Mouse (Mus musculus): ENCODE data around the gene Pard3.

The Pard3 gene

DNA sequence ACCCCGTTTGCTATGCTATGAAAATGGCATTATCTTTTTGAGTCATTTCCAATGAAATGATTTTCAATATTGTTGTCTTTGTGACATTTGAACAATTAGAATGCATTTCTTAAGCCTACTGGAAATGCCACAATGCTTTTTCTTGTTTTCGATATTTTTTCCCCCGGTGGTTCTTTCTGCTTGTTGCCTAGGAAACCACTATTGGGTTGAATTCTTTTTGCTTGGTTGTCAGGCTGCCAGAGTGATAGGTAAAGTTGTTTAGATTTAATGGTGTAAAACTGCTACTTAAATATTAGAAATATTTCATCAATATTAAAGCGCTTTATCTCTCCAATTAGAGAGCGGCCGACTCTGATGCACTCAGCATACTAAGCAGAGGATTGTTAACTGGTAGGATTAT lies 230.4 kb downstream of the Pard3 start:
- no peak for DNase-seq

DNA sequence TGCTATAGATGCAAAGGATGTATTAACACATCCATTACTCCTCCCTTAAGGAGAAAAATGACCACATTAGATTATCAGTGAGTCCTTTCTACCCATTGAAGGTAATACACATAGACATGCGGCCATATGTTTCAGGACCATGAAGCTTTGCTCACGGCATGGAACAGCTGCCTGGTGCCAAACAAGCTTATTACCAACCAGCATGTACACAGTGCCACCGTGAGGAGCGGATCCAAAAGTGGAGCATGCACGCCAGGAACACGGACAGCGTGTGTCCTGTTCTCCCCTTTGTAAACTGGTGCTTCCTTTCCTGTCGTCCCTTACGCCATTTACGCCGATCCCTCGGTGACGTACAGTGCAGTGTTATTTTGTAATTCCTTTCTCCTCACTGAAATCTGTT lies 232.2 kb downstream of the Pard3 start:
- DNase-seq, result peak; percentile 81 to 84

DNA sequence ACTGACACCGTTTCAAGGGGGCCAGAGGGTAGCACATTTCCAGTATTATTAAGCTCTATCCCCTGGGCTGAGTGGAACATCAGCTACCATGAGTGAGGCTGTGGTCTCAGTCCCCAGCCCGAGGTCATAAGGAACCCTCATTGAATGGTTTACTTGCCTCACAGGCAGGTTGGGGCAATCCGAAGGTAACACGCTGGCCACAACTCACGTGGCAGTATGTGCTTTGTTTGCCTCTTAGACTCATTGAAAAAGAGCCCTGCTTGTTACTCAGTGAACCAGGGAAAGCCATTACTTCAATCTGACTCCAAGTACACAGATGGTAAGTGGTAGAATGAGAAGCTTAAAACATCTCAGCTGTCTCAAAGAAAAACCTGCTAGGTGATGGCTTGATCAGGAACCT lies 236.8 kb downstream of the Pard3 start:
- DNase-seq, result no peak

DNA sequence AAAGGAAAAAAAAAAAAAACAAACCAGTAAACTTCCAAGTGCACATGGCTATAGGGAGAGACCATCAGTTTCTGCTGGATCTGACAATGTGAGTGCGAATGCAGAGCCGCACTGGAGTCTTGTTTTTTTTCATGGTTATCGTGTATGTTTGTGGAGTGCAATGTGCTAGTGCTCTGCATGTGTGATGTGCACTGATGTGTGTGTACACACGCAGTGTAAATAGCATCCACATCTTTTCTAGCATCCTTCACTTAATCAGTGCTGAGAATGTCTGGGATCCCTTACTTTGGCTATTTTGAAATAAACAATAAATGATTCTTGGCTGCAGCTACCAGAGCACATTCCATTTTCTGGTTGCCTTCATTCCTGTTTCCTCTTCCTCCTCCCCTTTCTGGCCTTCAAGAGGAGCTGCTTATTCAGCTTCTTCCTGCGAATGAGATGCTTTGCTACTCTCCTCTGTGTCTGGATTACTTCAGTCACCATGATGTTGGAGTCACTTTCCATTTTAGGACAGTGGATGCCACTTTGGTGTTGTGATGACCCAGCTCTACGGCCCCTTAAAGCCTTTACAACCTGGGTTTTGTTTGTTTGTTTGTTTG lies 239.3 kb downstream of the Pard3 start:
- no peak for DNase-seq

DNA sequence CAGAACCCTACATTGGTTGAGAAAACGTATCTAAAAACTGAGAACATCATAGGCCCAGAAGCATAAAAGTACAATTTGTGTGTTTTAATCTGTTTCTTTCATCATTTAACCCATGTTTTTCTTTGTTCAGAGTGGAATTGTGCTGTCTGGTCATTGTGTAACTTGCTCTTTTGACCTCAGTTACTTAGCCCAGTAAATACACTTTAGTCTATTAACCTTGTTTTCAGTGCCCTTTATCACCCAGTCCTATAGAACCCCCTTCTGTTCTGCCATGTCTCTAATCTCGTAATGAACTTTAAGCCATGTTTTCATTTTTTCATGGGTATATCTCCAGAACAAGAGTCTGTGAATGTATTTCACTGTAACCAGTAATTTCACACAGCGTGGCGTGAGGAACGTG lies 243.3 kb downstream of the Pard3 start:
- DNase-seq, result no peak

DNA sequence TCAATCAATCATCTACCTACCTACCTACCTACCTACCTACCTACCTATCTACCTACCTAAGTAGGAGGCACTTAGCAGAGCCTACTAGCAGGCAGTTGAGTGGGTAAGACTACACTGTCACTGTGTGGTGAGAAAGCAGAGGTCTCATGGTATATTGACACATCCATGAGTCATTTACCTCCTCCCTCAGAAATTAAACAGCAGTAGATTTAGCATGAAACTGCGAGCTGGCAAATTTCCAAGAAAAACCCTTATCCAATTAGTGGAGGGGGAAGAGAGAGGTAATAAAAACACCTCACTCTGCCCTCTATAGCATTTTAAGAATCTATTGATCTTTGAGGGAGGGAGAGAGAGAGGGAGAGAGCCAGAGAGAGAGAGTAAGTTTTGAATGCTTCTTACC lies 245.7 kb downstream of the Pard3 start:
- DNase-seq, result no peak

DNA sequence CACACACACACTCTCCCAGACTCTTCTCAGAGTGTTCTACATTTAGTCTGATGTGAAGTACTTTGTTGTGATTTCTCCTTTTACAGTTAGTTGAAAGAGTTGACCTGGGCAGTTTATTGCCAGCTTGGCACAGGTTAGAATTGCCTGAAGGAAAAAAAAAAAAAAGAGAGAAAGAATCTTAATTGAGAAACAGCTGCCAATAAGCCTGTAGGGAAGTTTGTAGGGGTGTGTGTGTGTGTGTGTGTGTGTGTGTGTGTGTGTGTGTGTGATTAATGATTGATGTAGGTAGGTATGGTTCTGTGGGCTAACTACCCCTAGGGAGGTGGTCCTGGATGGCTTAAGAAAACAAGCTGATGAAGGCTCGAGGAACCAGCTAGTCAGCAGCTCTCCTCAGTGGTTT lies 252.1 kb downstream of the Pard3 start:
- no peak for DNase-seq

DNA sequence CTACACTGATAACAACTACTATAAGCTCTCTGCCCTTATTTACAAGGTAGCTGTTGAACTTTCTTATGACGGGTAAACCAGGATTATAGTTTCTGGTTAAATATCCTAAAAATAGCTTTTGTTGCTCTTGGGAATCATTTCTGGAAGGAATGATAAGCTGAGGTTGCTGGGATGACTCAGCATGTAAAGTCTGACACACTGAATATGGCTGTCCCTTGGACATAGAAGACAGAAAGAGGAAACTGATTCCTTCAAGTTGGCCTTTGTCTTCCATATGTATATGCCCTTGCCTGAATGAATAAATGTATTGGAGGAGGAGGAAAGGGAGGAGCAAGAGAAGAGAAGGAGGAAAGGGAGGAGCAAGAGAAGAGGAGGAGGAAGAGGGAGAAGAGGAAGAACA lies 254.2 kb downstream of the Pard3 start:
- DNase-seq, result no peak

DNA sequence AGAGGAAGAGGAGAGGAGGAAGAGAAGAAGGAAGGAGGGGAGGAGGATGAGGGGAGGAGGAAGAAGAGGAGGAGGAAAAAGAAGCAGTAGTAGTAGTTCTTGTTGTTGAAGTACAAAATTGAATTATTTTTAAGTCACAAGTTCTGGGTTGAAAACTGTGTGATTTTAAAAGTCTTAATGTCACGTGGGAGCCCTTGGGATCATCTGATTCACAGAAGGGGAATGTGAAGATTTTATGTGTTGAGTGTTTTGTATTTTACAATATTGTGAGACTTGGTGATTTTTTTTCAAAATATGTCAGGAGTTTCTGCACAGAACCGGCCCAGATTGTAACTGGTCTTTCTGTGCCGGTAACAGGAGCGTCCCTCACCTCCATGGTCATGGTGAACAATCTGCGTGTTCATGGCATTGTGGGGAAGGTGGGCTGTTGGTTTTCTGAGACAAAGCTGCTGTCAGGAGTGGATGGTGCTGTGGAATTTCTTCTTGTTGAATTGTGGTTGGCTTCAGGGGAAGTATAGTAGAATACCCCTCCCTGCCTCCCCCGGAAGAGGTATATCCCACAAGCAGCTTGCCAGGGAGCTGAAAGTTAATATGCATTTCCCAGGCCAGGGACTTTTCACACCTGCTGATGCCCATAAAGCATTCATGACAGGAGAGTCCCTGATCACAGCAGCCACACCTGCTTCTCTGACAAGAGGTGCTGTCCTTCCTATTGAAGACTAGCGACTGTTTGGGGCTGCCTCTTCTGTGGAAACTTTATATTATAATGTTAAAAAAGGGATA lies 254.9 kb downstream of the Pard3 start:
- DNase-seq, result no peak

DNA sequence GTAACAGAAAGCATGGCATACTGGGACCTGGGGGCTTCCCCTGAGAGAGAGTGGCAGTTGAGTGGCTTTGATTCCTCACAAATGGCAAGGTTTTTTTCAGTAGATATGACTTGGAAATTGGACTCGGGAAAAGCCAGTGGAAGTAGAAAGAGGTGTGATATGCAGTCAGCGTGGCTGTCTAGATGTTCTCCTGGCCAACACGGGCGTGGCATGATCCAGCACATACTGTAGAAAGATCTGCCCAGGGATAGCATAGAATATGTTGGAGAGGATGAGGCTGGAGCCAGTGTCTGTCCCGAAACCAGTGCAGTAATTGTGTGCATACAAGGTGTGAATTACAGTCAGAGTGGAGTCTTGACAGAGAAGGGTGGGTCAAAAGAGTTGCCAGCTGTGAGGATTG lies 257.2 kb downstream of the Pard3 start:
- no peak for DNase-seq

DNA sequence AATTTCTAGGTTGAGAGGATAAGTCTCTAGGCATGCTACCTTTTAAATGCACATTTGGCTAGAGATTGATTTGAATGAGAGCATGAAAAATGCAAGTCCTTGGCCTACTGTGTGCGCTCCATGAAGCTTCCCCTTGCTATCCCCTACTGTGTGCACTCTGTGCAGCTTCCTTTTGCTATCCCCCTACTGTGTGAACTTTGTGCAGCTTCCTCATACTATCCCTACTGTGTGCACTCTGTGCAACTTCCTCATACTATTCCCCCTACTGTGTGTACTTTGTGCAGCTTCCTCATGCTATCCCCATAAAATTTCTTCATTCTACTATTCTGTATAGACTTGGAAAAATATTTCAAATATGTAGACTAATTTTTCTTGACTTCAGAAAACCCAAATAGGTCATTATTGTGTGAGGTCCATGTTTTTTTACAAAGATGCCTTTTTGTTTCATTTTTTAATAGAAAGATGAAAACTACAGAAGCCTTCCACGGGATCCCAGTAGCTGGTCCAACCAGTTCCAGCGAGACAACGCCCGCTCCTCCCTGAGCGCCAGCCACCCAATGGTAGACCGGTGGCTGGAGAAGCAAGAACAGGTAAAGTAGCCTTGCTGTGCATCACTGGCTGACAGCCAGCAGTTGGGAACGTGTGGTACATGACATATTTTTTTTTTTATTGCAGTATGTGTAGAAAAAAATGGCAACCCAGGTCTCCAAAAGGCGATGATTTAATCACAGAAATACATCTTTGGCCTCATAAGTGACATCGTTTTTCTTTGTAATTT lies 260.1 kb downstream of the Pard3 start:
- no peak for DNase-seq

DNA sequence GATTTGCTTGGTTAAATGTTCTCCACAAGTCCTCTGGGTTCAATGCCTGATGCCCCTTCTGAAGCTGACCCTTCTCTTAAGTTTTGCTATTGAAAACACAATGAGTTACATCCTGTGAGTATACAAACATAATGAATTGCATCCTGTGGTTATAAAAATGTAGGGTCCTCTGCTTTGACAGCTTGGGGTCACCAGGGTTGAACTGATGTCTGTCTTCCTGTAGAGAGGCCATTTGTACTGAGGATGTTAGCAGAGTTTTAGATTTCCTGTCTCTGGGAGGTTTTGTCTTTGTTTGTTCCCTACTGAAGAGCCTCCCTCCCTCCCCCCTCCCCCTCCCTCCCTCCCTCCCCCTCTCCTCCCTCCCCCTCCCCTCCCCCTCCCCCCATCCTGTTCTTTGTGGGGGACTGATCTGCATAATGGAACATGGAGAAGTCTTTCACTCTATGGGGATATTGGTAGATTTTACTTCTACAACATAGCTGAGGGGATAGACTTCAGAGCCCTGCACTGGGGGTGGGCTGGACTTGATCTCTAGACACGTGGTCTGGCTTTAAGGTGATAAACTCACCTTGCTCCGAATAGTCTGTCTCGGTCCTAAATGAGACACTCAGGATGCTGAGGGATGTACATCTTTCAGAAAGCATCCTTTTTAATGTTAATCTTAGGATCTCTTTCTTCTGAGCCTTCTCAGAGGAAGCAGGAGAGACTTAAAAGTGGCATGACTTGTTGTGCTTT lies 261.3 kb downstream of the Pard3 start:
- DNase-seq, result no peak

DNA sequence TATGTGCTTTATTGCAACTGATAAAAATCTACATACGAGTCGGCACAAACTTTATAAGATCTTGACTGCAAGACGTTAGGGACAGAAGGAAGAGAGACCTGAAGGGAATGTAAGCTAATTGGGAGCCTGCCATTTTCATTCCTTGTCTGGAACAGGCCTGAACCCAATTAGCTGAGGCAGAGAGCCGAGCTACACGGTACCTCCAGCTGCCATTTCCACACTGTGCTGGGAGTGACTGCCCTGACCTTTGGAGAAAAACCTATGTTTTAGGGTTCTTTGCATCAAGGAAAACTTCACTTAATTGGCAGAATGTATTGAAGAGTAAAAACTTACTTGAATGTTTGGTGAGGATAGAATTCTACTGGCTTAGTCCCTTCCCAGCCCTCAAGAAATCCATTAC lies 262.1 kb downstream of the Pard3 start:
- no peak for DNase-seq

DNA sequence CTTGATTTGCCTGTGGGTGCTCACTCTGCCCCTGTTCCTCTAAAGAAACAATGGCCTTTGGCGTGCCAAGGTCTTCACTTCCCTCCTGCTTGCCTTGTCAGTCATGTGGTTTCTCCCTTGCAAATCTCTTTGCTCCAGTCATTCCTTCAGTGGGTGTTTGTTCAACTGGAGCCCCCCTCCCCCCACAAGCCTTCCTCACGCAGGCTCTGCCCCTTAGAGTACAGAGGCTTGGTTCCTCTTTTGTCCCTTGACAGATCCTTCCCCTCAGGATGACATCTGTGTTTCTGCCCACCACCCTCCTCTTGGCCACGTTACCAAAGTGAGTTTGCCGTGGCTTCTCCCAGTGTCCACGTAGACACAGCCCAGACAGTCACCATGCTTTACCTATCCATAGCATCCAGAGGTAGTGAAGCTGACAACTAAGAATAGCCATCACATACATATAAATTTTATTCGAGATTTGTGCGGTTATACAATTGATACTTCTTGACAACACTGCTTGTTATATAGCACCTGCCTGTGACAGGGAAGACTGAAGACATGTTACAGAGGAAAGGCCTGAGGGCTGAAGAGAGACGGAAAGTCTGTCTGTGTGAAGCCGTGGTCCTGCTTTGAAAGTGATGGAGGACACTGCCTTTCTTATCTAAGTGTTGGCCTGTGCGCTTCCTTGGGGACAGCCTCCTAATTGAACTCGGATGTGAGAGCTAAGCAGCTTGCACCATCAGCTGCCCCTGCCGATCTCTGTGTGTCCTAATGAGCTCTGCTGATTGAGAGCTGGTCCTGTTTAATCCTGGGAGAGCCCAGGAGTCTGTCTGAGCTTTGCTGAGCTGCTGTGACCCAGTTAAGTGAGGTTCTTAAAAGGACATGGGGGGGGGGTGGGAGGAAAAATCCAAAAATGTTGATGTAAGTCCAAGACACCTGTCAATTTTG lies 266.8 kb downstream of the Pard3 start:
- no peak for DNase-seq

DNA sequence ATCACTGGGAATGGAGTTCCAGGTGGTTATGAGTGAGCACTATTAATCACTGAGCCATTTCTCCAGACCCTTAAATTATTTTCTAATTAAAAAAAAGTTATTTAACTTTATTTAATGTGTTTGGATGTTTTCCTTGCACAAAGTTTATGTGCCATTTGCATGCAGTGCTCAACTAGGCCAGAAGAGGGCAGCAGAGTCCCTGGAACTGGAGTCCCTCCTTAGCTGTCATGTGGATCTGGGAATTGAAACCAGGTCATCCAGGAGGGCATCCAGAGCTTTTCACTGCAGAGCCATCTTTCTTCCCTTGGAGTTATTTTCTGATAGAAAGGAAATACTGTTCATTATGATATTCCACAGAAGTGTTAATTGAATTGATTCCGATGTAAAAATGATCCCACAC lies 268.1 kb downstream of the Pard3 start:
- DNase-seq, result peak; percentile 51 to 73

DNA sequence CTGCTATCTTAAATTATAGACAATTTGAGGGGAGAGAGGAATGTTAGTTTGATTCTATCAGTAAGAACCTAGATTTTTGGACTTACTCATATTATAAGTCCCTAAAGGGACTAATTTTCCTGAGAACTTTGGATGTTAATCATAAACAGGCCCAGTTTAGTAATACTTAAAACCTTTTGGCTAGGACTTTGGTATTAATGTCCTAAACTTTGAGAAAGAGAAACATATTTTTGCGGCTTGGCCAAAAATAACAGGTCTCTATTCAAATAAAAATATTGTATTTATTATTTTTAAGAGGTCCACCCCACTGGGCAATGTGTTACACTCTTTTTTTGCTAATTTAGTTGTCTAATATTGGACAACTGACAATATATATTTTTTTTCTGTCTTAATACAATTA lies 271.5 kb downstream of the Pard3 start:
- no peak for DNase-seq

DNA sequence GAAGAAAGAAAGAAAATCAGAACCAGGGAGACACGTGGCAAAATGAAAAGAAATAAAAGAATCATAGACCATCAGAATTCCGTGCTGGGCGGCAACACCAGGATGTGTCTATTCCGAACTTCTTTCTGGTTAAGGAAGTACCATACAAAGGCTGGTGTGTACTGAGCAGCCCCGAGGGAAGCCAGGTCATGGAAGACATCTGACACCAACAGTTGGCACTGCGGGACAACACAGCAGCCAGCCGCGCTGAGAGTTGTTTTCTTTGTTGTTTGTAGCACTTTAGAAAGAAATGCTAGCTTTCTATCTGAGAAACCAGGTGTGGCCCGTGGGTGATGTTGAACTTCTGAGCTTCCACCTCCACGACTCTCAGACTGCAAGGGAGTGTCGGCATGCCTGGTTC lies 274.5 kb downstream of the Pard3 start:
- DNase-seq, result no peak

DNA sequence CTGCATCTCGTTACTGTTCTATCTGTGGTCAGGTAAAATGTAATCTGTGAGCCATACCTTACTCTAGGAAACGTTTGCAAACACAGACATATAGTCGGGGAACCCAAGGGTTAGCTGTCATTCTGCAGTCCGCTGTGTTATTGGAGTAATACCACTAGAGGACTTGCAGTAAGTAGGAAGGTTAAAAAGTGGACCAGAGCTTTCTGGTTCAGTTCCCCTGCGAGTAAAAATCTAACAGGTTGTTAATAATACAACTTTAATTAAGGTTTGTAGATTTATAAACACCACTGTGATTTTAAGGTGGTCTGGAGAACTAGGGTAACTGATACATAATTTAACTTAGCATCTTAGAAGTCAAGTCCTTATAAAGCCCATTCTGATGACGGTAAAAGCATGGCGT lies 277.4 kb downstream of the Pard3 start:
- DNase-seq, result no peak

DNA sequence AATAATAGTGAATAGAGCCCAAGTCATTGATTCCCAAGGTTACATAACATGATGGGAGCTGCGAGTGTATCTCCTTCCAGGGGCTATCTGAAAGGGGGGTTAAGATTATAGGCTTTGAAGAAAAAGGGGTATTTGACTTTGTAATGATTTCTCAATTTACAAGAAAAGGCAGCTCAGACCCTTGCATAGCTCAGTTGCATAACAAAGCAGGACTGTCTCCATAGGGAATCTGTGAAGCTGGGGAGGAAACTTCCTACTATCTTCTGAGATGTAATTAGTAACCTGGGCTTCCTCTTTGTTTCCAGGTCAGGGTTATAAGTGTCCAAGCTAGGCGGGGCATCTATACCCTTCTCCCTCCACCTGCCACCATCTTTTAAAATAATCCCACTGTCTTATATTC lies 279.4 kb downstream of the Pard3 start:
- no peak for DNase-seq

DNA sequence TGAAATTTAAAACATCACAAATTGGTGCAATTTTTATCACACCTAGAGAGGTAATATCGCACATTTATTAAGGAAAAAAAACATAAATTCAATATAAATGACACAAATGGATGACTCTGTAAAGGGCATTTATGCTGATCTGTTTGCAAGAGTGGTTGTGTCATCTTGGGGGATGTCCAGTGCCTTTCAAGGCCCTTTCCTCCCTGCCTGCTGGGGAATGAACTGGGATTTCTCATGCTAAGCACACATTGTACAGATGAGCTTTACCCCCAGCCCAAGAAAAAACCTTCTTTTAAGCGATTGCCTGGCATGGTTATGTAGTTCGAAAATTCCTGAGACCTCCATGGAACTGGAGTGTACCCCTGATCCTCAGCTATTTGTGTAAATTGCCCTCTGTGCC lies 280.7 kb downstream of the Pard3 start:
- DNase-seq, result no peak

DNA sequence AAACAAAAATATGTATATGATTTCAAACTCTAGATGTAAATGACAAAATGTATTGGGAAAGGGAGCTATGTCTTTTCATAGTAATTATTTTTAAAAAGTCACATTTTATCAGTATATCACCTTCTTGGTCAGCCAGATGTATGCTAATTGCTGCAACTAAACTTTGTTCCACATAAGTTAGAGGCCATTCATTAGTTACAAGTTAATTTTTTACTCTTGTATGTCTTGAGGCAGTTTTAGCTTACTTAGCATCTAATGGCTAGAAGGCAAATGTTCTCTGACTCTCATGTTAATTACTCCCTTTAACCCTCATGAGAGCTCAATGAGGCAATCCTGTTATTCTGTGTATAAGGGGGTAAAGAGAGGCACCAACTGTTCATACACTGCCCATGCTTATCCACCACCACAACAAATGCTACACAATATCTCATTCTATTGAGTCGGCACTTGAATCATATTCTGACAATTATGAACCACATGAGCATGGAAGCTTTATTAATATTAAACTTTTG lies 282.3 kb downstream of the Pard3 start:
- no peak for DNase-seq

DNA sequence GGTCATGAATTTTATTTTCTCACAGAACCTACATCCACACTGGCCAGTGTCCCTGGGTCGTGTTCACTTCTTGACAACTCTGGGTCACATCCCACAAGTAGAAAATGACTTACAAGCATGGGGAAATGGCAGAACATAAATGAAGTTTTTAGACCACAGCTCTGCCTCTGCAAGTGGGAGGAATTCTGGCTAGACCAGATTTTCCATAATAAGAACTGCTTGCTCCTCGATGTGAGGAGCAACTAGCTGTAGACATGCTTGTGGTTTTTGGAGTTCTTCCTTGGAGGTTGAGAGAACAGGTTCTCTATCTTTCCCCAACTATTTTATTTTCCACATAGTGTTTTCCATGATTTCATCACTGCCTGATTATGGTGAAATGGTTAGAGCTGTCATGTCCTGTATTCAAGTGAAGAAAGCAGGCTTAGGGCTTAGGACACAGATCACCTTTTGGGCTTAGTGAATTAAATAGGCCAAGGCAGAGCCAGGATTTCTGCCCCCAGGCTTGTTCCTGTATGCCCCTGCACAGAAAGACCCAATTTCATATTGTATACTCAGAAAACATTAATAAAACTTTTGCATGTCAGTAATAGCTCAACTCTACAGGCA lies 284.3 kb downstream of the Pard3 start:
- no peak for DNase-seq
